Mouse (Mus musculus) hindbrain, embryonic 12.5 days (tissue): ENCODE data around the gene Mllt6. TPM values are rescaled to one million over a fixed set of nuclear protein-coding genes. Genes with fewer than 3 reads are reported as not detected.
"Not testable (repeated sequence)": the region's sequence is repeated elsewhere in the genome, so short reads cannot be mapped to it uniquely, and the experiment has no call there.

Experiments
- ATAC-seq: fragments of 200-750 bp; cut with Nextera tagmentation; 2 replicates; pipeline ENCODE4 v1.8.0; 2017; ENCODE audit warnings: moderate TSS enrichment; ENCODE audit not compliant: low FRiP score
- H3K27ac ChIP-seq: fragments of 300-500 bp; sonication (generic); 2 replicates; pipeline ENCODE4 v1.5.1; 2016; ENCODE audit warnings: mild to moderate bottlenecking
- H3K27me3 ChIP-seq: fragments of 300-500 bp; sonication (generic); 2 replicates; pipeline ENCODE4 v1.6.1; 2016; ENCODE audit warnings: mild to moderate bottlenecking
- H3K36me3 ChIP-seq: fragments of 300-500 bp; sonication (generic); 2 replicates; pipeline ENCODE4 v1.6.1; 2016; ENCODE audit warnings: mild to moderate bottlenecking
- H3K4me1 ChIP-seq: fragments of 300-500 bp; sonication (generic); 2 replicates; pipeline ENCODE4 v1.6.1; 2016
- H3K4me2 ChIP-seq: fragments of 300-500 bp; sonication (generic); replicated peaks from 2 replicates; pipeline ENCODE4 v1.6.1; 2016; ENCODE audit warnings: mild to moderate bottlenecking
- H3K4me3 ChIP-seq: fragments of 300-500 bp; sonication (generic); 2 replicates; pipeline ENCODE4 v1.5.1; 2016; ENCODE audit warnings: mild to moderate bottlenecking
- H3K9ac ChIP-seq: fragments of 300-500 bp; sonication (generic); 2 replicates; pipeline ENCODE4 v1.6.1; 2016; ENCODE audit warnings: mild to moderate bottlenecking, moderate library complexity
- H3K9me3 ChIP-seq: fragments of 300-500 bp; sonication (generic); replicated peaks from 2 replicates; pipeline ENCODE4 v1.6.1; 2016; ENCODE audit warnings: mild to moderate bottlenecking
- WGBS: fragments of 180-500 bp; shearing (Covaris S2); methylation state at CpG from one replicate; pipeline ENCODE4 v1.1.7; 2016; 5-methylcytosine and 5-hydroxymethylcytosine counted together
- polyA plus RNA-seq: library from polyadenylated mRNA; unstranded; fragments of >200 nt; fragmentation: Nextera tagmentation; extraction: Ambion mirVana; gene quantifications from 2 replicates; pipeline ENCODE4 v1.2.1, GENCODE M21; 2016

The Mllt6 gene
- polyA plus RNA-seq, 1 experiment from 2014 or later = 3.5 TPM

DNA sequence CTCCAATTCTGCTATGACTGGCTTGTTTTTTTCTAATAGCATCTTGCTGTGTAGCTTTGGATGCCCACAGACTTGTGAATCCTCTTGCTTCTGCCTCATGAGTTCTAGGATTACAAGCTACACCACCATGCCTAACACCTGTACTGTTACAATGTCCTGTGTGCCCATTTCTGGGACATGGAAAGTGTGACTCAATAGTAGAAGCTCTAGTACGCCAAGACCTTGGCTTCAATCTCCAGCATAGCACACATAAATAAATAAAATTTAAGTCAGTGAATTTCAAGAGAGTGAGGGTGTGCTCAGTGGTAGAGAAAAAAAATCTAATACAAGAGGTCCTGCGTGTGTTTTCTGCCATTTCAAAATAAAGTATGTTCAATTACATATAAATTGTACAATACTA lies 9.0 kb upstream of the Mllt6 start:
- no peak for ATAC-seq
- 95% methylated on average over 2 of the region's 2 CpGs for WGBS

DNA sequence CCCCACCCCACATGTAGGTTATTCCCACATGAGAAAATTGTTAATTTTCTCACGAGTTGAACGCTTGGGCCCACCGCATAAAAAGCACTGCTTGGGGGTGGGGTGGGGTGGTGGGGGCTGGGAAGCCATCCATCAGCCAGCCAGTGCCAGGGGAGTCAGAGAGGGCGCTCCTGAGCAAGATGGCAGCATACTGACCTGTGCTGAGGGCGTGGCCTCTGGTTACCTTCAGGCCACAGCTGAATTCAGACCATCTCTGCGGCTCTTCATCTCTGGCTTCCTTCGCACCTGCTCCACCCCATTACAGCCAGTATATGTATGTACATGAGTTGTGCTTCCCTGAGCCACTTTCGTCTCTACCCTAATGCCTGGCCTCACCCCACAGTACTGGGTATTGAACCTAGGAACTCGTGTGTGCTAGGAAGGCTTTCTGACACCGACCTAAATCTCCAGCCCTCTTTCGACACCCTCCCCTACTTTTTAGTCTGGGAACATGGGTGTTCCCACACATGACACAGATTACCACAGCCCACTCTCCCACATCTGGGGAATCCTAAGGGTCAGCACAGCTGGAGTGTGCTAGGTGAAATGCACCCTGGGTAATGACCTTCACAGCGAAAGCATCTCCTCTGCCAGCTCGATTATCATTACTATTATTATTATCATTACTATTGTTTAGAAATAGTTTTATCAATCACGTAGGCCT lies 6.8 kb upstream of the Mllt6 start:
- no peak overlapping the region for H3K4me2 ChIP-seq
- no peak overlapping the region for H3K4me3 ChIP-seq
- peaks cover 14% of the 10 kb centered on the region for H3K4me1 ChIP-seq
- H3K9me3 ChIP-seq = no peaks in the 10 kb centered on the region
- no peaks in the 10 kb centered on the region for H3K36me3 ChIP-seq
- 77% methylated on average over 14 of the region's 14 CpGs for WGBS
- H3K27ac ChIP-seq = no peak overlapping the region
- no peak overlapping the region for H3K9ac ChIP-seq
- H3K27me3 ChIP-seq = peaks cover 8% of the 10 kb centered on the region
- no peak for ATAC-seq

More for the DNA sequence above, 9.0 kb upstream of the Mllt6 start:
- Histone ChIP-seq H3K4me2 (no peak overlapping the region), H3K27me3 (peaks cover 3% of the 10 kb centered on the region; the same call in 1 of the 2 replicates), H3K4me3 (no peak overlapping the region), H3K9ac (no peak overlapping the region), H3K4me1 (peaks cover 2% of the 10 kb centered on the region), H3K27ac (no peak overlapping the region), H3K9me3 (no peaks in the 10 kb centered on the region), H3K36me3 (no peaks in the 10 kb centered on the region)

DNA sequence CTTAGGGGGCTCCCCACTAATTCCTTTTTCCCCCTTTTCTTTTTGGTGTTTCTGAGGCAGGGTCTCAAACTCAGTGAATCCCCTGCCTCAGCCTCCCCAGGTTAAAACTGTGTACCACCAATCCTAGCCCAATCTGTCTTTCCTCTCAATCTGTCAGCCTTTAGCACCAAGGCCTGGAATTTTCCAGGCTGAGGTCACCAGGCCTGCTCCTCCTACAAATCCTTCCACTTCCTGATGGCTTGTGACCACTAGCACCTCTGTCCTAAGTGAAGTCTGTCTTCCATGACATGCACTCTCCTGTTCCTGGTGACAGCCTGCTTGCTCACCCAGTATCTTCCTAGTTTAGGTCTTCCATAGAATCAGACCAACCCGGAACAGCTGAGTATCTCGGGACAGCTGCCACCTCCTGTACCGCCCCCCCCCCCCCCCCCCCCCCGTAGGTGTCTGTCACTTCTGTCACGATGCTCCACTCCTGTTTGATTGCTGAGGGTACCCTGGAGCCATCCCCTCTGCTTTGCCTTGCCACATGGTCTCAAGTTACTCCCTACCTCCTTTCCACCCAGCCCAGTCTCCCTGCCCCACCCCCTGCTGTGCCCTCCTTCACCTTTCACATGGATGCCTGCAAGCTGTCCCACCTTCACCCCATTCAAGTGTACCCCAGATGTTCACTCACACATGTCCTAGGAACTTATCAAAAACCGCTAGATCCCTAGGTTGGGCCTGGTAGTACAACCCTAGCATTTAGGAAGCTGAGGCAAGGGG lies 5.8 kb upstream of the Mllt6 start:
- Histone ChIP-seq H3K27me3 (peaks cover 18% of the 10 kb centered on the region), H3K9ac (no peak overlapping the region), H3K4me1 (peaks cover 22% of the 10 kb centered on the region), H3K36me3 (no peaks in the 10 kb centered on the region), H3K4me3 (no peak overlapping the region), H3K27ac (no peak overlapping the region), H3K9me3 (no peaks in the 10 kb centered on the region), H3K4me2 (no peak overlapping the region)
- no peak for ATAC-seq
- 74% methylated on average over 2 of the region's 6 CpGs for WGBS

DNA sequence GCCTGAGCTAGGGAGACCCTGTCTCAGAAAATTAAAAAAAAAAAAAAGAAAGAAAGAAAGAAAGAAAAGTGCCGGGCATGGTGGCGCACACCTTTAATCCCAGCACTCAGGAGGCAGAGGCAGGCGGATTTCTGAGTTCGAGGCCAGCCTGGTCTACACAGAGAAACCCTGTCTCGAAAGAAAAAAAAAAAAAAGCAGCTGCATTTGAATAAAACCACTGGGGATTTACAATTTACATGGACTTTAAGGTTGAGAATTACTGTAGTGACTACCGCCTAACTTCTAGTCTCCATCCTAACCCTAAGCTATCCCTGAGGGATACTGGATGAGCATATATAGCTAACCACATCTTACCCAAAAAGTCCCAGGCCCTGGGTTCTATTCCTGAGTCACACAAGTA lies 5.2 kb upstream of the Mllt6 start:
- not testable (repeated sequence) for H3K9ac ChIP-seq, H3K4me2 ChIP-seq, H3K9me3 ChIP-seq, H3K36me3 ChIP-seq, H3K27ac ChIP-seq, ATAC-seq, H3K4me3 ChIP-seq
- H3K27me3 ChIP-seq = peaks cover 19% of the 10 kb centered on the region
- peaks cover 22% of the 10 kb centered on the region for H3K4me1 ChIP-seq
- 94% methylated on average over 6 of the region's 6 CpGs for WGBS

DNA sequence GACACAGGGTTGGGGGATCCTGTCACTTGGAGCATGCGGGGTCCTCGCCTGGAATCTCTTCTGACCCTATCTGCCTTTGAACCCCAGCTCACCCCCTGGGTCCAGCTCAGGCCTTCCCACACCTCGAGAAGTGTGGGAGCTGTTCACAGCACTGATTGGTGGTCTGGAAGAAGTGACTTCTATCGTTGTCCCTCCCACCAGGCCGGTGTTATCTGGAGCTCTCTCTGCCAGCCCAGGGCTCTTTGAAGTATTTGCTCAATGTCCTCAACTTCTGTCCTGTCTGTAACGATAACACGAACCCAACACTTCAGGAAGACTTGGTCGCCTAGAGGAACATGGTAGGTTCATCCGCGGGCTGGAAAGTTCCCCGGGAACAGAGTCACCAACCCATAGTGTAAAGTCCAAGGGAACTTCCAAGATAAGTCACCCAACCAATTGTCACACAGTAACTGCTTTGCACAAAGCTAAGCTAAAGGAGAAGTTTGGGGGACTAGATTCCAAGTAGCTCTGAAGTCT lies 4.4 kb upstream of the Mllt6 start:
- 76% methylated on average over 11 of the region's 11 CpGs for WGBS
- H3K36me3 ChIP-seq = no peaks in the 10 kb centered on the region
- H3K4me2 ChIP-seq = peak overlapping the region; percentile 83
- H3K4me1 ChIP-seq = peaks cover 22% of the 10 kb centered on the region
- H3K9ac ChIP-seq = no peak overlapping the region
- H3K4me3 ChIP-seq = no peak overlapping the region
- no peak for ATAC-seq
- peaks cover 19% of the 10 kb centered on the region for H3K27me3 ChIP-seq
- no peak overlapping the region for H3K27ac ChIP-seq
- H3K9me3 ChIP-seq = no peaks in the 10 kb centered on the region

DNA sequence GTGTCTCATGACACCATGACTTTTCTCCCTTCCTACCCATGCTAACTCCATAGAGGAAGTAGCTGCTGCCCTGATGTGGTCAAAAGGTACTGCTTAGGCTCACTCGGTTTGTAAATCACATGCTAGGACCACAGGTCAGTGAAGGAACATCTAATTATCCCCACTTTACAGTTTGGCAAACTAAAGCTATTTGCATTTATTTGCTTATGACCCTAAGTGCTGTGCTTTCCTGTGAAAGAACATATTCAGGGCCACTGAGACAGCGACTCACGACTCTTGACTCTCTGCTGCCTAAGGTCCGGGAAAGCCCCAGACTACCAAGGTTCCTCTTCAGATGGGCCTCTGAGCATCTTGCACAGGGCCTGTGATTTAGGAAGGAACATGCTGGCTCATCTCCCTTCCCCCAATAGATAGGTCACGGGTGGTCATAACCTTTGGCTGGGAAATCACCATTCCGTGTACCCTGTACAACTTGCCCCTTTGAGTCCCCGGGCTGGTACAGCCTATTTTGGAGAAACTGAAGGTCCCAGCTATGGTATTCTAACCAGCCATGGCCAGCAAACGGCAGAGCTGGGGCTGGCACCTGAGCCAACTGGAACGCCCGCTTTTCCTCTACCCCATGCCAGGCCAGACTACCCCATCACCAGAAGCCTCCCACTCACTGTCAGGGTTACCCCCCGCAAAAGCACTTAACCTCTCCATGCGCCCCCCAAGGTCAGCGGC lies 3.8 kb upstream of the Mllt6 start:
- 10% methylated on average over 13 of the region's 13 CpGs for WGBS
- peaks cover 19% of the 10 kb centered on the region for H3K27me3 ChIP-seq
- peak; percentile 6; the same call in 1 of the 2 replicates for ATAC-seq
- H3K4me1 ChIP-seq = peaks cover 25% of the 10 kb centered on the region
- H3K9ac ChIP-seq = peak overlapping the region; percentile 84
- no peaks in the 10 kb centered on the region for H3K36me3 ChIP-seq
- H3K4me2 ChIP-seq = peak overlapping the region; percentile 83
- peak overlapping the region; percentile 79 for H3K4me3 ChIP-seq
- no peaks in the 10 kb centered on the region for H3K9me3 ChIP-seq
- peak overlapping the region; percentile 72; the same call in 1 of the 2 replicates for H3K27ac ChIP-seq

DNA sequence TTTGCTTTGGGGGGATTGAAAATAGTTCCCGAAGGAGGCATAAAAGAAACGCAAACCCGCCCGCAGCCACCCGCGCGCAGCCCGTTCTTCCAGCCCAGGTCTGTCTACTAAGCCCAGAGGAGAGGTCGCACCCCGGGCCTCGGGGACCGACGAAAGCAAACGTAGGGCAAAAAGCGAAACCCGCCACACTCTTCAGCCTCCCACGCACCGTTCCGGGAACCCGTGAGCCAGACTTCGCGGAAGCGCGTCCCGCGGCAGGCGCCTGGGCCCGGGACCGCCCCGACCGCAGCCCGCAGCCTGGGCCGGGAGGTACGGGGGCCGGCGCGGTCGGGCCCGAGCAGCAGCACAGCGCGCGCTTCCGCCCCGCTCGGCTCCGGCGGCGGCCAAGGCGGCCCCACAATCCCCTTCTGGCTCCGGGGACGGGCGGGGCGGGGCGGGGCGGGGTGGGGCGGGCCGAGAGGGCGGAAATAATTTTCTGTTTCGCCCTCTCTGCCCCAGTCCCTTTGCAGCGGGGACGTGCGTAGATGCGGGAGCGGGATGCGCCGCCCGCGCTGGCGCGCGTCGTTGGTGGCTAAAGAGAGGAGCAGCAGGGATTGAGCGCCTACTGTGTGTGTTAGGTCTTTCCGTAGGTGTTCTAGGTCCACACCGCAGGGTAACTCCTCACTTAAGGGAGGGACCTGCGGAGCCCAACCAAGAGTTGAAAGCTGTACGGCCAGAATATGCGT lies 3.1 kb upstream of the Mllt6 start:
- peak overlapping the region; percentile 83 for H3K4me2 ChIP-seq
- ATAC-seq = peak; percentile 89
- WGBS = 0% methylated on average over 67 of the region's 78 CpGs
- H3K36me3 ChIP-seq = no peaks in the 10 kb centered on the region
- no peaks in the 10 kb centered on the region for H3K9me3 ChIP-seq
- H3K27ac ChIP-seq = peak overlapping the region; percentile 72
- peaks cover 19% of the 10 kb centered on the region for H3K27me3 ChIP-seq
- peak overlapping the region; percentile 84 for H3K9ac ChIP-seq
- peak overlapping the region; percentile 79 for H3K4me3 ChIP-seq
- peaks cover 33% of the 10 kb centered on the region for H3K4me1 ChIP-seq

DNA sequence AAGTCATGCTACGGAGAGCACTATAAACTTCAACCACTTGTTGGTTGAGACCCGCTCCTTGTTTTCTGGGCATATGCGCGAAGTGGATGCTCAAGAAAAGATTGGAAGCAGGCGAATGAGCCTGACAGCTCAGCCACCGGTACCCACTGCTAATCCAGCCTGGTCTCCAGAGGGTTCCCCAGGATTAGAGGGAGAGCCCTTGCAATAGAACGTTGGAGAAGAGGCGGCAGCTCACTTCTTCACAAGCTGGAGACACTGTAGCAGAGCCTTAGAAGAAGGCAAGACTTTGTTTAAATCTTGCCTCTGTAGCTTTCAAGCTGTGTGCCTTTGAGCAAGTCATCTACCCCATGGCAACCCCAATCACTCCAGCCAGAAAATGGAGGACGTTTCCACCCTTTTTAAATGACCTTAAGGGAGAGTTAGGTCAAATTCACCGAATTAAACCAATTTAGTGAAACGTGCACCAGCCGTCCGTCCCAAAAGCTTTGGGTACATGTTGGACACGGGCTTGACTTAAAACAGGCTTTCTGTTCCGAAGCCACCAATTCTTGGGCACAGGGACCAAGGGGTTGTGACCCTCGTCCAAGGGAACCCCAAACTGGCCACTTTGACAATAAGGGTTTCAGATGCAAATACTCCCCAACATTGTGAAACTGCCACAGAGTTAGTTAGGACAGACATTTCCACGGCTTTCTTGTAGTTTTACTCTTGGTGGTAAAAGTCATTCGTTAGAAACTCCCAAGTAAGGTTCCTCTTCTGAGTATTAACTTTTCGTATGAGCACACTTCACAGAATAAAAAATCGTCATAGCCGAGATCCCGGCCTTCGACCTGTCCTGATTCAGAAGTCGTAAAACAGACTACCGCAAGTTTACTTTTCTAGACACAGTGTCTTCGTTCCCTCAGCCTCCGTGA lies 2.2 kb upstream of the Mllt6 start:
- Histone ChIP-seq H3K4me3 (peak overlapping the region; percentile 79), H3K9ac (0 out of 2 replicates have a peak overlapping the region, but pooled peaks have one; percentile 15), H3K4me2 (peak overlapping the region; percentile 83), H3K9me3 (no peaks in the 10 kb centered on the region), H3K36me3 (peaks cover 8% of the 10 kb centered on the region), H3K4me1 (peaks cover 36% of the 10 kb centered on the region), H3K27ac (no peak overlapping the region), H3K27me3 (peaks cover 19% of the 10 kb centered on the region)
- WGBS = 2% methylated on average over 27 of the region's 27 CpGs
- ATAC-seq = no peak

DNA sequence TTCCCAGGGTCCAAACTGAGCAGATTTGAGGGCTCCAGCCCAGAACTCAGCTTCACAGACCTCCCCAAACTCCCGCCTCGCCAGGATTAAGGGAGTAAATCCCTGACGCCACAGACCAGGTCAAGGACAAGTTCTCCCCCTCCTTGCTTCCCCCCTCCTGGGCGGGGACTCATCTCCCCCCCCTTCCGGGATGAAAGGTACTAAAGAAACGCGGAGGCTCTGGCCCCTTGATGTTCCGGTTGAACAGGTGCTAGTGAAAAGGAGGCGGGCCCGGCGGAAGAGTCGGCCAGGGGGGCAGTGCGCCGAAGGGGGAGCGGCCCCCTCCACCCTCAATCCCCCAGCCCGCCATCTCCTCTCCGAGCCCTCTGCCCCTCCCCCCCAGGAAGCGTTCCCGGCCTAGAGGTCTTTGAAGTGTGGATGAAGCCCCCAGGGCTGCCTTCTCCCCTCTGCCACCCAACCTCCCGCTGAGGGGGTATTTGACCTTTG lies 1.5 kb upstream of the Mllt6 start:
- WGBS = under 1% methylated on average over 18 of the region's 20 CpGs
- 0 out of 2 replicates have a peak overlapping the region, but pooled peaks have one; percentile 5 for H3K27ac ChIP-seq
- H3K9ac ChIP-seq = peak overlapping the region; percentile 6; the same call in 1 of the 2 replicates
- H3K4me1 ChIP-seq = peaks cover 36% of the 10 kb centered on the region
- ATAC-seq = no peak
- H3K9me3 ChIP-seq = no peaks in the 10 kb centered on the region
- H3K4me3 ChIP-seq = peak overlapping the region; percentile 20
- peaks cover 19% of the 10 kb centered on the region for H3K27me3 ChIP-seq
- H3K36me3 ChIP-seq = peaks cover 15% of the 10 kb centered on the region
- H3K4me2 ChIP-seq = peak overlapping the region; percentile 82

DNA sequence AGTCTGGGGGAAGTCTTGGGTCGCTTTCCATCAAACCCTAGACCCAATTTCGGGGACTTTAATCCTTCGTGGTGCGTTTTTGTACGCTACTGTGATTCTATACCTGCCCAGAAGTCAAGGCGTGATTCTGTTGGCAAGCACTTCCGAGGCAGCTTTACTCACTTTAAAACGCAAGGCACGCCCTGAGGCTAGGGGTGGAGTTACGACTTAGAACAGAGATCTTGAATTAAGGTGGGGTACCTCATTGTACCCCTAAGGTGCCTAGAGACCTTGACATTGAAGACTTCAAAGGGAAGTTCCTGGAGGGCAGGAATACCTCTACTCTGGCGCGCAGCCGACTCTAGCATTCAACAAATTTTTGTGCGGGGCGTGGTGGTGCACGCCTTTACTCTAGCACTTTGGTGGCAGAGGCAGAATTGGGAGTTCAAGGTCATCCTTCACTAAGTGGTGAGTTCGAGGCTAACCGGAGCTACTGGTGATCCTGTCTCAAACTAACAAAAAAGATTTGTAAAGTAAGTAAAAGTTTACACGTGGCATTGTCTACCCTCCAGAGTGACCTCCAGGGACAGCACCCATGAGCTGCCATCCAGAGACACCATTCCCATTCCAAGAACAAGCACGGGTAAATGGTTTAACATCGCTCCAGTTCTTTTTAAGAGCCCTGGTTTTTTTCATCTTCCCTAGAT lies 864 bp upstream of the Mllt6 start:
- no peak for ATAC-seq
- Histone ChIP-seq H3K36me3 (peaks cover 22% of the 10 kb centered on the region), H3K27me3 (peaks cover 19% of the 10 kb centered on the region), H3K4me1 (peaks cover 36% of the 10 kb centered on the region), H3K9me3 (no peaks in the 10 kb centered on the region), H3K4me2 (peak overlapping the region; percentile 82), H3K27ac (peak overlapping the region; percentile 91; the same call in 1 of the 2 replicates), H3K4me3 (peak overlapping the region; percentile 94), H3K9ac (peak overlapping the region; percentile 94)
- 1% methylated on average over 21 of the region's 21 CpGs for WGBS
